Mouse (Mus musculus) liver, embryonic 13.5 days (tissue): ENCODE results near the gene BC048403. TPM values are rescaled to one million over a fixed set of nuclear protein-coding genes. Genes with fewer than 3 reads are reported as not detected.

Experiments used
- ATAC-seq: fragments of 200-750 bp; cut with Nextera tagmentation; 2 replicates; pipeline ENCODE4 v1.8.0; 2017; ENCODE audit warnings: low read depth, mild to moderate bottlenecking, moderate number of reproducible peaks, moderate library complexity
- DNase-seq: peaks from one replicate; pipeline ENCODE4 v3.0.0; 2022
- H3K27ac ChIP-seq: fragments of 300-500 bp; sonication (generic); 2 replicates; pipeline ENCODE4 v1.5.1; 2015; ENCODE audit warnings: moderate library complexity, mild to moderate bottlenecking, inconsistent platforms
- H3K27me3 ChIP-seq: fragments of 300-500 bp; sonication (generic); 2 replicates; pipeline ENCODE4 v1.6.1; 2015; ENCODE audit warnings: mild to moderate bottlenecking, inconsistent platforms
- H3K36me3 ChIP-seq: fragments of 300-500 bp; sonication (generic); 2 replicates; pipeline ENCODE4 v1.6.1; 2015; ENCODE audit warnings: mild to moderate bottlenecking, inconsistent platforms
- H3K4me1 ChIP-seq: fragments of 300-500 bp; sonication (generic); replicated peaks from 2 replicates; pipeline ENCODE4 v1.6.1; 2015; ENCODE audit warnings: inconsistent platforms
- H3K4me2 ChIP-seq: fragments of 300-500 bp; sonication (generic); 2 replicates; pipeline ENCODE4 v1.6.1; 2015; ENCODE audit warnings: inconsistent platforms, mild to moderate bottlenecking, moderate library complexity
- H3K4me3 ChIP-seq: fragments of 300-500 bp; sonication (generic); replicated peaks from 2 replicates; pipeline ENCODE4 v1.5.1; 2015; ENCODE audit warnings: mild to moderate bottlenecking, inconsistent platforms
- H3K9ac ChIP-seq: fragments of 300-500 bp; sonication (generic); 2 replicates; pipeline ENCODE4 v1.6.1; 2015; ENCODE audit warnings: mild to moderate bottlenecking, inconsistent platforms
- H3K9me3 ChIP-seq: fragments of 300-500 bp; sonication (generic); replicated peaks from 2 replicates; pipeline ENCODE4 v1.6.1; 2016; ENCODE audit warnings: inconsistent platforms
- WGBS: fragments of 180-500 bp; shearing (Covaris S2); methylation state at CpG from one replicate; pipeline ENCODE4 v1.1.7; 2015; ENCODE audit not compliant: insufficient replicate concordance; 5-methylcytosine and 5-hydroxymethylcytosine counted together
- polyA plus RNA-seq: library from polyadenylated mRNA; unstranded; fragments of >200 nt; fragmentation: Nextera tagmentation; extraction: Ambion mirVana; gene quantifications from 2 replicates; pipeline ENCODE4 v1.2.1, GENCODE M21; 2015

Gene BC048403
- polyA plus RNA-seq: 1.6 and 2.3 TPM in 2 replicates

- peak within 1 kb of the TSS; percentile 58; the same call in 1 of the 2 replicates for H3K27ac ChIP-seq
- H3K9me3 ChIP-seq: no peaks in the 10 kb centered on the region
- peak within 1 kb of the TSS; percentile 84 for H3K9ac ChIP-seq
- peaks cover 24% of the 10 kb centered on the region for H3K4me1 ChIP-seq
- DNase-seq (peak; percentile 83), ATAC-seq (peak; percentile 93)
- H3K36me3 ChIP-seq: peaks cover 11% of the 10 kb centered on the region
- no peaks in the 10 kb centered on the region for H3K27me3 ChIP-seq
- H3K4me2 ChIP-seq: peak within 1 kb of the TSS; percentile 95
- under 1% methylated on average over 65 of the region's 68 CpGs for WGBS
- peak within 1 kb of the TSS; percentile 88 for H3K4me3 ChIP-seq
These were observed at the start of gene BC048403 for GRCm38 (mm10) chr10:121739548-121740505. BC048403 (plus strand) TSS chr10:121739937.

GRCm38 (mm10) chr10:121692944-121693579 lies 46.7 kb upstream of the BC048403 start:
- no peaks in the 10 kb centered on the region for H3K27me3 ChIP-seq
- no peaks in the 10 kb centered on the region for H3K36me3 ChIP-seq
- H3K9me3 ChIP-seq: no peaks in the 10 kb centered on the region
- 29% methylated on average over 18 of the region's 18 CpGs for WGBS
- DNase-seq: no peak
- ATAC-seq: no peak
- H3K27ac ChIP-seq: no peak overlapping the region
- peak overlapping the region; percentile 17 for H3K4me3 ChIP-seq
- no peak overlapping the region for H3K9ac ChIP-seq
- no peaks in the 10 kb centered on the region for H3K4me1 ChIP-seq
- H3K4me2 ChIP-seq: peak overlapping the region; percentile 46

DNA sequence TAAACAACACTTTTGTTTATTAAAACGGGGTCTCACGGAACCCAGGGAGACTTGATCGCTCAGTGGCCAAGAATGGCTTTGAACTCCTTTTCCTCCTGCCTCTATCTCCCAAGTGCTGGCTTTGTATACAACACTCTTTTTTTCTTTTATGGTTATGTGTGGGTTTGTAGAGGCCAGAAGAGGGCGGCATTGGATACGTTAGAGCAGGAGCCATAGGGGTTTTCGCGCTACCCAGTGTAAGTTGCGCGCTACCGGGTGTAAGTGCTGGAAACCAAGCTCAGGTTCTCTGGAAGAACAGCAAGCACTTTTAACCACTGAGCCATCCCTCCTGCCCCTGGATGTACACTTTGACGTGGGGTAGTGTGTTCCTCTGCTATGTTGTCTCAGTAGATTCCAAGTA lies 45.2 kb upstream of the BC048403 start:
- ATAC-seq (no peak), DNase-seq (no peak)
- H3K4me1 ChIP-seq: no peaks in the 10 kb centered on the region
- no peaks in the 10 kb centered on the region for H3K36me3 ChIP-seq
- H3K9ac ChIP-seq: no peak overlapping the region
- no peak overlapping the region for H3K27ac ChIP-seq
- no peak overlapping the region for H3K4me3 ChIP-seq
- WGBS: 83% methylated on average over 11 of the region's 11 CpGs
- no peak overlapping the region for H3K4me2 ChIP-seq
- no peaks in the 10 kb centered on the region for H3K9me3 ChIP-seq
- no peaks in the 10 kb centered on the region for H3K27me3 ChIP-seq

GRCm38 (mm10) chr10:121701296-121702248 lies 38.2 kb upstream of the BC048403 start:
- no peak overlapping the region for H3K9ac ChIP-seq
- no peaks in the 10 kb centered on the region for H3K9me3 ChIP-seq
- no peaks in the 10 kb centered on the region for H3K4me1 ChIP-seq
- no peak overlapping the region for H3K4me2 ChIP-seq
- ATAC-seq (no peak), DNase-seq (no peak)
- WGBS: 39% methylated on average over 11 of the region's 11 CpGs
- H3K27ac ChIP-seq: no peak overlapping the region
- no peaks in the 10 kb centered on the region for H3K27me3 ChIP-seq
- no peaks in the 10 kb centered on the region for H3K36me3 ChIP-seq
- no peak overlapping the region for H3K4me3 ChIP-seq

GRCm38 (mm10) chr10:121703619-121704018 lies 36.1 kb upstream of the BC048403 start:
- H3K4me1 ChIP-seq: no peaks in the 10 kb centered on the region
- H3K4me2 ChIP-seq: no peak overlapping the region
- H3K36me3 ChIP-seq: no peaks in the 10 kb centered on the region
- no peaks in the 10 kb centered on the region for H3K9me3 ChIP-seq
- H3K27me3 ChIP-seq: no peaks in the 10 kb centered on the region
- WGBS: 65% methylated on average over 6 of the region's 6 CpGs
- no peak overlapping the region for H3K9ac ChIP-seq
- H3K27ac ChIP-seq: no peak overlapping the region
- ATAC-seq (no peak), DNase-seq (no peak)
- H3K4me3 ChIP-seq: no peak overlapping the region

- DNase-seq (no peak), ATAC-seq (no peak)
- Histone ChIP-seq H3K9me3 (no peaks in the 10 kb centered on the region), H3K27ac (no peak overlapping the region), H3K4me2 (no peak overlapping the region), H3K4me1 (no peaks in the 10 kb centered on the region), H3K9ac (no peak overlapping the region), H3K36me3 (no peaks in the 10 kb centered on the region), H3K4me3 (no peak overlapping the region), H3K27me3 (no peaks in the 10 kb centered on the region)
- WGBS: 56% methylated on average over 6 of the region's 6 CpGs
These were observed 34.9 kb upstream of the BC048403 start for GRCm38 (mm10) chr10:121704871-121705270.

DNA sequence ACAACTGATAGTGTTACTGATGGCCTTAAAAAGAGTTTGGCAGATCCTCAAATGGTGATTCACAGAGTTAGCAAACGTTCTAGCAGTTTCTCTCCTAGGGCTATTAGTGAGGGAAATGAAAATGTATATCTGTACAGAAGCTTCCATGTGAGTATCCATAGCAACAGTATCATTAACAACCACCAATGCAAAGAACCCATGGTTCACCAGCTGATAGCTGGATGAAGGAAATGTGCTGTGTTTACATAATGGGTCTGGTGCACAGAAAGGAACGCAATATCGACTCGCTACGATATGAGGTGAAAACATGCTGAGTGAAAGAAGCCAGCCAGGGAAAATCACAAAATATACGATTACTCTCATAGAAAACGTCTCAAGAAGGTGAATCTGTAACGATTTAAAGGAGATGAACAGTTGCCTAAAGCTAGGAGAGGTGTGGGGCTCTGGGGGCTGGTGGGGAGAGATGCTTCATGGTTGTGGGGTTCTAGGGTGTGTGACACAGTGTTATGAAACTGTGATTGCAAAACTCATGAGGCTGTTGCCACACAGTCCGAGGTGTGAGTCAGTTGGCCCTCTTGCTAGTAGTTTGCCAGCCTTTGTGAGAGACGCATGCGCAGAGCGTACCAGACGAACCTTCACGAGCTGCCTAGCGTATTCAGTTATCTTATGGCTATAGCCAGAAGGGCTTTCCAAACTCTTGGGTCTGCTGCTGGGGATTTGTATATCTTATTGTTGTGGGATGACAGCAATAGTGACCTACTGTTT lies 34.2 kb upstream of the BC048403 start:
- Histone ChIP-seq H3K4me1 (no peaks in the 10 kb centered on the region), H3K36me3 (no peaks in the 10 kb centered on the region), H3K27me3 (no peaks in the 10 kb centered on the region), H3K4me2 (no peak overlapping the region), H3K4me3 (no peak overlapping the region), H3K9me3 (no peaks in the 10 kb centered on the region), H3K27ac (no peak overlapping the region), H3K9ac (no peak overlapping the region)
- DNase-seq (no peak), ATAC-seq (no peak)
- WGBS: 70% methylated on average over 15 of the region's 15 CpGs

DNA sequence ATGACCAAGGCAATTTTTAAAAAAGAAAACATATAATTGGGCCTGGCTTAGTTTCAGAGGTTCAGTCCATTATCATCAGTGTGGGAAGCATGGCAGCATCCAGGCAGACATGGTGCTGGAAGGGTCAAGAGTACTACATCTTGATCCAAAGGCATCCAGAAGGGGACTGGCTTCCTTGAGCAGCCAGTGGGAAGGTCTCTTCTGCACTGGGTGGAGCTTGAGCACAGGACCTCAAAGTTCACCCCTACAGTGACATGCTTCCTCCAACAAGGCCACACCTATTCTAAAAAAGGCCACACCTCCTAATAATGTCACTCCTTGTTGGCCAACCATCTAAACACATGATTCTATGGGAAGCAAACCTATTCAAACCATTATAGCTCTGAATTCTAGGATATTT lies 22.9 kb upstream of the BC048403 start:
- no peak for ATAC-seq
- Histone ChIP-seq H3K27ac (no peak overlapping the region), H3K4me2 (no peak overlapping the region), H3K4me1 (no peaks in the 10 kb centered on the region), H3K9me3 (peaks cover 13% of the 10 kb centered on the region; the same call in 1 of the 2 replicates), H3K9ac (no peak overlapping the region), H3K36me3 (no peaks in the 10 kb centered on the region), H3K4me3 (no peak overlapping the region), H3K27me3 (no peaks in the 10 kb centered on the region)
- no peak for DNase-seq

GRCm38 (mm10) chr10:121718896-121719585 lies 20.7 kb upstream of the BC048403 start:
- WGBS: 82% methylated on average over 18 of the region's 18 CpGs
- Histone ChIP-seq H3K9ac (no peak overlapping the region), H3K4me1 (no peaks in the 10 kb centered on the region), H3K36me3 (no peaks in the 10 kb centered on the region), H3K27ac (no peak overlapping the region), H3K9me3 (peaks cover 13% of the 10 kb centered on the region; the same call in 1 of the 2 replicates), H3K27me3 (no peaks in the 10 kb centered on the region), H3K4me3 (no peak overlapping the region), H3K4me2 (no peak overlapping the region)
- no peak for ATAC-seq
- no peak for DNase-seq

DNA sequence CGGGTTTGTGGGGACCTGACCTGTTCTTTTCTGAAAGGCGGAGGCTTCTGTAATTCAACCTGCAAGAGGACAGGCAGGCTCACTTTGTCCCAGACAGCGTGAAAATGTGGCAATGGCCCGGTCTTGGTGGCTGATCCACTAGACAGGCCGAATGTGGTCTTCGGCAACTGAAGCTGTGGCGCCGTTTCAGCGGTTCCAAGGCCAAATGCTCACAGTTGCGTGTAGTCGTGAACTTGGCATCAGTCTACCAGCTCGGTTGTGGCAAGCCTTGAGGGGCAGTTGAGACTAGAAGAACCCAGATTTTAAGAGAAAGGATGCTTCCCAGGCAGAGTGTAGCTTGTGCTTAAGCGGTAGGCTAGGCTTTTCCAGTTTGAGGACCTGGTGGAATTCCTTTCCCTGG lies 19.0 kb upstream of the BC048403 start:
- Histone ChIP-seq H3K9ac (no peak overlapping the region), H3K4me2 (no peak overlapping the region), H3K4me3 (no peak overlapping the region), H3K27ac (no peak overlapping the region), H3K9me3 (peaks cover 13% of the 10 kb centered on the region; the same call in 1 of the 2 replicates), H3K27me3 (no peaks in the 10 kb centered on the region), H3K4me1 (no peaks in the 10 kb centered on the region), H3K36me3 (no peaks in the 10 kb centered on the region)
- ATAC-seq: no peak
- 78% methylated on average over 13 of the region's 13 CpGs for WGBS
- no peak for DNase-seq
